Mouse (Mus musculus) lung, postnatal 0 days (tissue): ENCODE data around the gene Mettl21c. TPM values are rescaled to one million over a fixed set of nuclear protein-coding genes. Genes with fewer than 3 reads are reported as not detected.
A peak's percentile ranks its signal among the peaks of the same experiment; 100 is the strongest.

ENCODE experiments used
- ATAC-seq: fragments of 200-750 bp; cut with Nextera tagmentation; 2 replicates; pipeline ENCODE4 v1.8.0; 2017; ENCODE audit warnings: moderate library complexity
- DNase-seq: peaks from one replicate; pipeline ENCODE4 v3.0.0-alpha.2; 2016; ENCODE audit warnings: low spot score
- H3K27ac ChIP-seq: fragments of 300-500 bp; sonication (generic); 2 replicates; pipeline ENCODE4 v1.5.1; 2014; ENCODE audit warnings: antibody characterized with exemption, mild to moderate bottlenecking, low read length, mixed read lengths
- H3K27me3 ChIP-seq: fragments of 300-500 bp; sonication (generic); replicated peaks from 2 replicates; pipeline ENCODE4 v1.6.1; 2014; ENCODE audit warnings: low read length, mixed read lengths; ENCODE audit not compliant: insufficient read depth
- H3K36me3 ChIP-seq: fragments of 300-500 bp; sonication (generic); 2 replicates; pipeline ENCODE4 v1.6.1; 2014; ENCODE audit warnings: low read length, mixed read lengths; ENCODE audit not compliant: insufficient read depth
- H3K4me1 ChIP-seq: fragments of 300-500 bp; sonication (generic); 2 replicates; pipeline ENCODE4 v1.6.1; 2014; ENCODE audit warnings: antibody characterized with exemption, low read depth, low read length, mixed read lengths; ENCODE audit not compliant: insufficient read depth
- H3K4me2 ChIP-seq: fragments of 300-500 bp; sonication (generic); replicated peaks from 2 replicates; pipeline ENCODE4 v1.6.1; 2014; ENCODE audit warnings: low read depth, mild to moderate bottlenecking, low read length, moderate library complexity, mixed read lengths
- H3K4me3 ChIP-seq: fragments of 300-500 bp; sonication (generic); 2 replicates; pipeline ENCODE4 v1.5.1; 2014; ENCODE audit warnings: low read depth, low read length
- H3K9ac ChIP-seq: fragments of 300-500 bp; sonication (generic); replicated peaks from 2 replicates; pipeline ENCODE4 v1.6.1; 2014; ENCODE audit warnings: low read depth, mild to moderate bottlenecking
- H3K9me3 ChIP-seq: fragments of 300-500 bp; sonication (generic); 2 replicates; pipeline ENCODE4 v1.6.1; 2016; ENCODE audit warnings: low read length, mixed read lengths
- CTCF ChIP-seq: IDR thresholded peaks from 2 replicates; pipeline ENCODE4 v1.5.1; 2016; ENCODE audit warnings: antibody characterized with exemption, mild to moderate bottlenecking
- EP300 ChIP-seq: IDR thresholded peaks from 2 replicates; pipeline ENCODE4 v1.6.1; 2016; ENCODE audit warnings: antibody characterized with exemption, mild to moderate bottlenecking, control low read depth
- WGBS: fragments of 180-500 bp; shearing (Covaris S2); extraction: QIAGEN DNeasy Blood & Tissue Kit; methylation state at CpG from one replicate; pipeline ENCODE4 v1.1.7; 2014; 5-methylcytosine and 5-hydroxymethylcytosine counted together
- polyA plus RNA-seq: library from polyadenylated mRNA; unstranded; fragments of >200 nt; fragmentation: Nextera tagmentation; extraction: Ambion mirVana; gene quantifications from 2 replicates; pipeline ENCODE4 v1.2.1, GENCODE M21; 2015

Mettl21c gene
- polyA plus RNA-seq, 1 experiment from 2014 or later = 0.38 TPM

- H3K4me3 ChIP-seq = peak overlapping the region; percentile 35
- H3K27me3 ChIP-seq = no peaks in the 10 kb centered on the region
- DNase-seq (no peak), ATAC-seq (no peak)
- no peak overlapping the region for H3K9ac ChIP-seq
- no peaks in the 10 kb centered on the region for H3K9me3 ChIP-seq
- no peaks in the 10 kb centered on the region for H3K36me3 ChIP-seq
- H3K27ac ChIP-seq = no peak overlapping the region
- H3K4me2 ChIP-seq = peak overlapping the region; percentile 67
- no peaks in the 10 kb centered on the region for H3K4me1 ChIP-seq
- TF ChIP-seq CTCF = no peak
- no peak for TF ChIP-seq EP300
- 10% methylated on average over 6 of the region's 6 CpGs for WGBS
Measured at GRCm38 (mm10) chr1:44042555-44042915, 22.7 kb upstream of the Mettl21c start.

DNA sequence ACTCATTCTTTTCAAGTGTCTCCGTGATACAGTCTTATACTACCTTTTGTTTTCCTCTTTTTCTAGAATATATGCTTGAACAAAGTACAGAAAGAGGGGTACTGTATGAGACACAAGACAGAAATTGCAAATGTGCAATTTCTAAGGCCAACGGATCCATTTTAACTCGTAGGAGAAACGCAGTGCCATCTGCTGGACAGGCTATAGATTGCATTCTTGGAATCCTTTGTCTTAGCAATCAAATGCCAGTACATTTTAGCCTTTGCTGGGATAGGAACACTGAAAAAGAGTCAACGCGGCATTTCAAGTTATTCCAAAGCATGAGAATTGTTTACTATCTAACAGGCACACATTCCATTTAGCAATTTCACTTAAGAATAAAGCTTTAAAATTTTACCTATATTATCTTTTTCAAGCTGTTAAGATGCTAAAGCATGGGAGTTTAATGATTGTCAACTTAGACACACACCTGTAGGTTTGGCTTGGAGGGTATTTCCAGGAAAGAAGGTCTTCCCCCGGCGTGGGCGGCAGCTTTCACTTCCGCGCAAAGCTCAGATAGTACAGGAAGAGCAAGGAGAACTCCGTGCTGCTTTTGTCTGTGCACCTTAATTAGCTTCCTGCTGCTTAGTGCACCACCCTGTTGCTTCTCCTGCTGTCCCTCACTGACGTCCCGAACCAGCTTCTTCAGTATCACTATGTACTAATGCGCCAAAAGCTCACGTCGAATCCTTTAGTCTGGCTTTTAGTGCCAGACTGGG, 22.1 kb upstream of the Mettl21c start:
- WGBS = under 1% methylated on average over 17 of the region's 17 CpGs
- Histone ChIP-seq H3K27me3 (no peaks in the 10 kb centered on the region), H3K36me3 (no peaks in the 10 kb centered on the region), H3K9me3 (no peaks in the 10 kb centered on the region), H3K4me2 (peak overlapping the region; percentile 67), H3K4me3 (peak overlapping the region; percentile 35), H3K9ac (no peak overlapping the region), H3K4me1 (no peaks in the 10 kb centered on the region), H3K27ac (no peak overlapping the region)
- TF ChIP-seq CTCF = peak; percentile 87
- no peak for TF ChIP-seq EP300
- ATAC-seq (peak; percentile 46), DNase-seq (peak; percentile 83)

DNA sequence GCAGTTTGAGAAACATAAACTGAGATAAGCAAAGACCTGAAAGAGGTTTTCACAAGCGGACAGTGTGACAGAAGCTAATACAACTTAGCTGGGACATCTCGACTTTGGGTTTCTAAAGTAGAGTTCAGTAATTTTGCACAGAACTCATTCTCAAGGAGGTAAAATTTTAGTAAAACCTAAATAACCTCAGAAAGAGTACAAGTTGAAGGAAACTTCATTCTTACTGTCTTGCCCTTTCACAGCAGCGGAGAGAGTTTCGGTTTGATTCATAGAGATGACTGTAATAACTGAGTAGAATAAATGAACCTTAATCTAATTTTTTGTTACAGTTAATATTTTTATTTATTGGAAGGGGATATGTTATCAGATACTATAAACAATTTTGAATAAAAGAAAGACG, 13.1 kb upstream of the Mettl21c start:
- no peak overlapping the region for H3K4me2 ChIP-seq
- WGBS = 79% methylated on average over 5 of the region's 5 CpGs
- H3K36me3 ChIP-seq = no peaks in the 10 kb centered on the region
- no peaks in the 10 kb centered on the region for H3K27me3 ChIP-seq
- no peaks in the 10 kb centered on the region for H3K4me1 ChIP-seq
- H3K9me3 ChIP-seq = no peaks in the 10 kb centered on the region
- H3K9ac ChIP-seq = no peak overlapping the region
- H3K4me3 ChIP-seq = no peak overlapping the region
- ATAC-seq (no peak), DNase-seq (no peak)
- no peak overlapping the region for H3K27ac ChIP-seq
- TF ChIP-seq EP300 (no peak), CTCF (no peak)

- WGBS = 61% methylated on average over 2 of the region's 2 CpGs
- H3K36me3 ChIP-seq = no peaks in the 10 kb centered on the region
- no peak overlapping the region for H3K4me2 ChIP-seq
- DNase-seq (no peak), ATAC-seq (no peak)
- no peak overlapping the region for H3K9ac ChIP-seq
- H3K4me1 ChIP-seq = no peaks in the 10 kb centered on the region
- H3K27me3 ChIP-seq = no peaks in the 10 kb centered on the region
- no peaks in the 10 kb centered on the region for H3K9me3 ChIP-seq
- no peak overlapping the region for H3K4me3 ChIP-seq
- no peak for TF ChIP-seq CTCF
- no peak for TF ChIP-seq EP300
- H3K27ac ChIP-seq = no peak overlapping the region
Measured at GRCm38 (mm10) chr1:44032213-44032612, 12.4 kb upstream of the Mettl21c start.

- ATAC-seq (peak; percentile 68), DNase-seq (peak; percentile 45)
- TF ChIP-seq EP300 (no peak), CTCF (no peak)
- H3K27me3 ChIP-seq = no peaks in the 10 kb centered on the region
- no peaks in the 10 kb centered on the region for H3K4me1 ChIP-seq
- WGBS = 76% methylated on average over 1 of the region's 1 CpGs
- no peak overlapping the region for H3K9ac ChIP-seq
- H3K4me2 ChIP-seq = no peak overlapping the region
- H3K9me3 ChIP-seq = no peaks in the 10 kb centered on the region
- no peak overlapping the region for H3K4me3 ChIP-seq
- H3K36me3 ChIP-seq = no peaks in the 10 kb centered on the region
- H3K27ac ChIP-seq = no peak overlapping the region
Measured at GRCm38 (mm10) chr1:44027651-44028050, 7.8 kb upstream of the Mettl21c start.

DNA sequence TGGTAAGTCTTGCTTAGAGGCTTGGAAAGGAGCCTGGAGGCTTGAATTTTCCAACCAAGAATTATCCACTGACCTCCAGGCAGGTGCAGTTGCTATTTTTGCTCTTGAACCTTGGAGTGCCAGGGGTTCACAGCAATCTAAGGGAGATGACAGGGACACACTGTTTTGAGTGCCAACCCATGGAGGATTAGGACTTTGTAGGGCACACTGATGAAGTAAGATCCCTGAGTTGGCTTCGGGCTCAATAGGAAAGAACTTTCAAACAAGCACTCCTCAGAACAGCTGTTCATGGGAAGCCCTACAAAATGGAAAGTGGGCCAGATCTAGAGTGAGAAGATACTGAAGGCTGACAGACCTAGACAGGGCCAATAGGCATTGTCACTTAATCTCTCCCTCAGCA, 2.8 kb upstream of the Mettl21c start:
- Histone ChIP-seq H3K9ac (no peak overlapping the region), H3K27me3 (no peaks in the 10 kb centered on the region), H3K4me1 (no peaks in the 10 kb centered on the region), H3K27ac (no peak overlapping the region), H3K36me3 (no peaks in the 10 kb centered on the region), H3K4me3 (no peak overlapping the region), H3K9me3 (no peaks in the 10 kb centered on the region), H3K4me2 (no peak overlapping the region)
- no peak for ATAC-seq
- TF ChIP-seq CTCF = no peak
- TF ChIP-seq EP300 = no peak
- DNase-seq = no peak
- 75% methylated on average over 1 of the region's 1 CpGs for WGBS
